Mouse (Mus musculus): ENCODE data around the gene Fam186b. TPM values are rescaled to one million over a fixed set of nuclear protein-coding genes. Genes with fewer than 3 reads are reported as not detected.

The Fam186b gene
- not detected for total RNA-seq (2021)
- long read RNA-seq, experiment 1, partial matches to known transcripts = 0 of 1 reads
- long read RNA-seq, experiment 1, other reads (novel, unspliced or antisense) = 1 of 1 reads
- long read RNA-seq, experiment 2 = 0 reads

- DNase-seq (ENCODE audit: low spot score in 2 of 2) = peak in 1 of 2 experiments; percentile 36
Observed at GRCm38 (mm10) chr15:99295484-99295981, at the start of gene Fam186b. TSS of gene Fam186b (minus strand) at chr15:99295888.

- DNase-seq (ENCODE audit: low spot score in 2 of 2) = no peak
Observed at GRCm38 (mm10) chr15:99344961-99345360, 49.3 kb upstream of the Fam186b start.

DNA sequence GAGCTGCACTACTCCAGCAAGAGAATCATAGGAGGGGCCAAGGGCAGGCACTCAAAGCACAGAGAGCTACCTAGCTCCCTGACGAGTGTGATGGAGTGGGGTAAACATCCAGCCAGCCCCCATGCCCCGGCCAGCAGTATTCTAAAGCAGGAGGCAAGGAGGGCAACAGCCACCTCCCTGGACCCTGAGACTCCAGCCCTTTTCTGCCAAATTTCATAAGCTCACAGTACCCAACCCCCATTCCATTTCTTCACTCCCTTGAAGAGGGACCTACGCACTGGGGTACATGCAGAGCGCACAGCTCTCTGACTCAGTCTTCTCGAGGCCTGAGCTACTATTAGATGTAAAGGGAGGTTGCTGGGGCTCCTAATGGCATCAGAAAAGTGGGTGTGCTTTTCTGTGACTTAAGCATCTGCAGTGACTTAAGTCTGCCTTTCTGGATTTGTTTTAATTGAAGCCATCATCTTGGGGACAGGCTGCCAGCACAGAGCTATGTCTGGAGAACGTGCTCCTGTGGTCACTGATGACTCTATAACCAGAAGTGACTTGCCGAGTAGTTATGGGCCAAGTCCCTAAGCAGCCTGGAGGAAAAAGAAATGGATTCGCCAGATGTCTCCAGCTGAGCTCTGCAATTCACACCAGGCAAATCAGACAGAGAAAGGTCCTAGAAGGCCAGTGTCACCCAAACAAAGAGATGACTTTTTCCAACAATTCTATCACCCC is 48.6 kb upstream of the Fam186b start:
- DNase-seq (ENCODE audit: low spot score in 2 of 2) = no peak

DNA sequence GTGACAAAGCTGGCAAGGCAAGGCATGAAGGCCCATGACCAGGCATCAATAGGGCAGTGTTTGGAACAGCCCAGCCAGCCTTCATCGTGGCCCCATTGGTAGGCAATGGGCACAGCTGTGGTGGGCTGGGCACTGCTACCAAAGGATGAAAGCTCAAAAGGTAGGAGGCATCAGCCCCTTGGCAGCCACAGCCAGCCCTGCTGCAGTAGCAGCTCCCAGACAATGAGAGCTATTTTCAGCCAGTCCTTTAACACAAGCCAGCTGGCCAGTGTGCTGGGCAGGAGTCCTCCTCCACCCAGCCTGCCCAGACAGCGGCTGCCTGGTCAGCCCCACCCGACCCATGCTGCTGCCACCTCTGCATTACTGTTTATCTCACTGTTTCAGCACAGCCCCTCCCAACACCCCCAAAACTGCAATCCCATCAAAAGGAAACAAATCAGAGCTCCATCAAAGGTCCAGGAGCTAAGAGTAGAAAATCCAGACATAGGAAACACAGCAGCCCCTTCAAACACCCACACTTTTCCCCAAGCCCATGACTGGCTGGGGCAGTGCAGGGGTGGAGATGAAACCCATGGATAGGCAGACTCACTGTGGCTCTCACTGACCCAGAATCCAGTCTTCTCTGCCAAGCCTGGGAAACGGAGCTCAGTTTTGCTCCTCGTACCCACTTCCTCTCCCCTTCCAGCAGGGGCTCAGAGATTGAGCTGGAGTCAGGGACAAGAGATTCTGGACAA is 47.9 kb upstream of the Fam186b start:
- DNase-seq (ENCODE audit: low spot score in 2 of 2) = peak in 1 of 2 experiments; percentile 52

DNA sequence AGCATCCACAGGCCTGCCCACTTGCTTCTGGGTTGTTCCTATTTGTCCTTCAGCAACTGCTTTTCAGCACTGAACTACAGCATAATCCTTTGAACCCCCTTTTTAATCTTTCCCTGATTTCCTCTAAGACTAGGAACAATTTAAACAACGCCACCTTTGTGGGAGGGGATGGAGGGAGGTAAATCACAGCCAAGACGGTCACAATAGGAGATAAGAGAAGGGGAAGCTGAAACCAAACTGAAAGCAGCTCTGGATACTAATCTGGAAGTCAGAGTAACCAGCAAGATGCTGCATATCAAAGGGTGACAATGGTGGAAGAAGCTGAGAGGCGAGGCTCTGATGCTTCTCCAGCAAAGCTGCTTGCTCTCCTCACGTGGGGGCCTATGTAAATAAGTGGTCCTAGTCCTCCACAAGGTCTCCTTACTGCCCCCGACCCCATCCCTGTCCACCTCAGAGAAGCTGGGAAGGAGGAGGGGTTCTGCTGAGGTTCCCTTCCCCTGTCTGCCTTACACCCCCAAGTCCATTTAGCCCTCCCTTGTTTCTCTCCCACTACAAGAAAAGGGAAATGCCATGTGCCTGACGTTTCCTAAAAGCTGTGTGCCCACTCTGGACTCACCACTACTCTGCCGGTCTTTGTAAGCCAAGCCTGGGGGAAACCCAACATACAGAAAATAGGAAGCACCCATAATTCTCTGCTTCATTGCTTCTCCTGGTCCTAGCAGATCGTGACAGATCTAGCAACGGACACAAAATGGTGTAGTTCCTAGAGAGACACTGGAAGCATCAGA is 46.7 kb upstream of the Fam186b start:
- no peak for DNase-seq (ENCODE audit: low spot score in 2 of 2)

DNA sequence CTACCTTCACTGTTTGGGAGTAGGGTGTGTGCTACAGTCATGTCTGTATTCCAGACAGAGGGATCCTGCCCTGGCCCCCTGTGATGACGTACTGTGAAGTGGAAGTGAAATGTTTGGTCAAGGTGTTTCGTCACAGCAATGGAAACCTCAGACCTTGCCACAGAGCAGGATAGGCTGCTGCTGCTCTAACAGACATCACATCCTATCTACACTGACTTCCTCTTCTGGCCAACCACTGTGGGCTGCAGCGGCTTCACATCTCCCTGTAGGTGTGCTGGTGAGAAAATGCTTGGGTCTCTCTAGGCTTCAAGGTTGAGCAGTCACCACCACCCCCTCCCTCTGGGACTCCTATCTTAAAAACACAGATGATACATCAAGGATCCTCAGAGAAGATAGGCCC is 45.4 kb upstream of the Fam186b start:
- DNase-seq (ENCODE audit: low spot score in 2 of 2) = no peak

GRCm38 (mm10) chr15:99339669-99340068 is 44.0 kb upstream of the Fam186b start:
- DNase-seq (ENCODE audit: low spot score in 2 of 2) = no peak

- DNase-seq (ENCODE audit: low spot score in 2 of 2) = no peak
Observed at GRCm38 (mm10) chr15:99338916-99339315, 43.2 kb upstream of the Fam186b start.

GRCm38 (mm10) chr15:99335801-99336320 is 40.2 kb upstream of the Fam186b start:
- no peak for DNase-seq (ENCODE audit: low spot score in 2 of 2)

DNA sequence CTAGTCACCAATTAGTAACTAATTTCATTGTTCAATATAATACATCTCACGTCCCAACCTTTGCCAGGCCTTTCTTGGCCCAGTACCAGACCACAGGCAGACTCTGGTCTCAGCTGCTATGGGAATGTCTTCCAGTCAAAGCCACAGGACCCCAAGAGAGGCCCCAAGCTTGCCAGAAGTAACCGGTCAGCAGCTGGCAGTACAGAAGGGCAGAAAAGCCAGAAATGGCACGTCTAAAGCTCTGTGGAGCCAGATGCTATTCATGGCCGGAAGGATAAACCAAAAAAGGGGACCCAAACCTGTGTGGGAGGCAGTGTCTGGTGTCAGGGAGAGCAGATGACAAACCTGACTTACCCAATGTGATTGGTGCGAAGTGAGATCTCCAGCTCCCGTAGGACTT is 38.8 kb upstream of the Fam186b start:
- no peak for DNase-seq (ENCODE audit: low spot score in 2 of 2)

DNA sequence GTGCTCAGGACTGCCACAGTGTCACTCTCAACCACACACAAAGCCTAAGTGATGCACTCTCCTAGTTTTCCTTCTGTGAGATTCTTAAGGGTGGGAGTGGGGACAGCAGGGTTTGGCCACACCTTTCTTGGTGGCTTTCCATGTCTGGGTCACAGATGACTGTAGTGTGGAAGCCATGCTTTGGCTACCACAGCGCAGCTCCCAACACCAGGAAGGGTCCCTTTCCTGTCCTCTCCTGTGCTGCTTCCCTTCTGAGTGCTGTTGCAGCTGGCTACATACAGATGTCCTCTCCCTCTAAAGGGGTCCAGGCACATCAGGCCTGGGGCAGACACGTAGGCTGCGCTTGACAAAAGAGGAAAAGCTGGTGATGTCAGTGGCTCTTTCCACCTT is 38.0 kb upstream of the Fam186b start:
- no peak for DNase-seq (ENCODE audit: low spot score in 2 of 2)

GRCm38 (mm10) chr15:99332921-99333675 is 37.4 kb upstream of the Fam186b start:
- DNase-seq (ENCODE audit: low spot score in 2 of 2) = peak; percentile 42 to 76

DNA sequence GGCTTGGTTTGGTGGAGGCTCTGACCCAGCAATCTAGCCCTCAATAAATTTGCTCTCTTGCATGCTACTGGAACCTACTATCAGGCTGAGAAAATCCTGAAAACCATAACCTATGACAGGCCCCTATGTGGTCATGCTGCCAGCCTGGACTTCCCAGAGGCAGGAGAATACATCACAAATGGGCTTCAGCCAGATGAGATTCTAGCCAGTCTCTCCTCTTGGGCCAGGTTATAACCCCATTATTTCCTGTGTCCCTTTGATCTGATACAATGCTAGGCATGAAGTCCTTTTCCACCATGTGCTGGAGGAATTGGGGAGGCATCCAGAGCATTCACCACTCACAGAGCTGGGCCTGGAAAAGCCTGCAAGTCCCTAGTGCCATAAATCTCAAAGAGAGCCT is 36.4 kb upstream of the Fam186b start:
- no peak for DNase-seq (ENCODE audit: low spot score in 2 of 2)

DNA sequence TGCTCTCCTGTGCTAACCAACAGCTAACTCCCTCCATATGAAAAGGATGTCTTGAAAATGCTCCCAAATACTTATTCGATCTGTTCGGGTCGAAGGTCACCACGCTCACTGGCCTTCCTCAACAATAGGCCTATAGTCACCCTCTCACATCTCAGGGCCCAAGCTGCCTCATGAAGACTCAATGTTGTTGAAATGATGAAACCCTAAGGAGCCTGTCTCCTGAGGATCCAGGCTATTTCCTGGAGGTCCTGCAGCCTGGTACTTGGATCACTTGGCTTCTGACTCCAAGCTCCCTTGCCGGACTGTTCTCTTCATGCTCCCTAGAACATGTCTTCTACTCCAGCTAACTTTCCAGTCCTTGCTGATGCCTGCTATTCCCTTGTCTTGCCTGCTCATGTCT is 35.7 kb upstream of the Fam186b start:
- DNase-seq (ENCODE audit: low spot score in 2 of 2) = no peak

GRCm38 (mm10) chr15:99330324-99330723 is 34.6 kb upstream of the Fam186b start:
- DNase-seq (ENCODE audit: low spot score in 2 of 2) = no peak

DNA sequence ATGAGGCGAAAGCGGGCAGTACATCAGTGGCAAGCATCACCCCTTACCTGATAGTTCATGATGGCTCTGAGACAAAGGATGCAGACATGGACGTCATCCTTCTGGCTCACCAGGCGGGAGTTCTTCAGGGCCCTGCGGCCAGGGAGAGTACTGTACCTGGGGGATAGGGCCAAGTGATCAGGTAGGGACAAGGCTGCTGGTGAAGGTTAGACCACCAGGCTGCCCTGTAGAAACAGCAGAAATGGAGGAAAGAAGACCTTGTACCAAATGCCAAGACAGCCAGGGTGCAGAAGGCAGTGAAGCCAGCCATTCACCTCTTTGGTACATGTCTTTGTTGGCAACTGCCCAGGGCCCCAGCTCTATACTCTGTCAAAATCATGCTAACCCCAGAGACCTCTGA is 32.3 kb upstream of the Fam186b start:
- DNase-seq (ENCODE audit: low spot score in 2 of 2) = no peak

DNA sequence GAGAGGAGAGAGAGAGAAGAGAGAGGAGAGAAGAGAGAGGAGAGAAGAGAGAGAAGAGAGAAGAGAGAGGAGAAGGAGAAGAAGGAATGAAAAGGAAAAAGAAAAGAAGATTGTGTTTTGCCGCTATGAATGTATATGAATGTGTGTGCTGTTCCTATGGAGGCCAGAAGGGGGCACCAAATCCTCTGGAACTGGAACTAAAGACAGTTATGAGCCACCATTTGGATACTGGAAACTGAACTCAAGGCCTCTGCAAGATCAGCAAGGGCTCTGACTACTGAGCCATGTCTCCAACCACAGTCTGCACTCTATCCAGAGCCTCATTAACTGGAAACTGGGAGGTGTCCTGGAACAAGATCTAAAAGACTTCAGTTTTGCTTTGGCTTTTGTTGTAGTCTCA is 31.3 kb upstream of the Fam186b start:
- no peak for DNase-seq (ENCODE audit: low spot score in 2 of 2)

GRCm38 (mm10) chr15:99326407-99326806 is 30.7 kb upstream of the Fam186b start:
- DNase-seq (ENCODE audit: low spot score in 2 of 2) = no peak

DNA sequence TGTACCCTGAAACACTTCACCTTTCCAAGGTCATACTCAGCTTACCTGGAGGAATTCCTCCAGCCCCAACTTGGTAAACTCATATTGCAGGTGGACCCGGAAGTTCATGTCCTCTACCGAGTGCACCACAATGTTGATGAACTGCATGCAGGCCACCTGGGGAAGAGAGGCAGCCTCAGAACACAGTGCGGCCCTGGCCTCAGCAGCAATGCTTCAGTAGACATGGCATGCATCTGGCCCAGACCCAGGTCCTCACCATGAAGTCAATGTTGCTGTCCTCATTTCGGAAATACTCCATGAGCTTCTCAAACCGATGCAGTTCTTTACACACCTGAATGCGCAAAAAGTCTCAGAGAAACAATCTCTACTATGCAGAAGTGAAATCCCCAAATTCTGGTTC is 29.9 kb upstream of the Fam186b start:
- no peak for DNase-seq (ENCODE audit: low spot score in 2 of 2)

- no peak for DNase-seq (ENCODE audit: low spot score in 2 of 2)
Observed at GRCm38 (mm10) chr15:99324151-99324550, 28.5 kb upstream of the Fam186b start.

GRCm38 (mm10) chr15:99320978-99321377 is 25.3 kb upstream of the Fam186b start:
- no peak for DNase-seq (ENCODE audit: low spot score in 2 of 2)
